Mouse (Mus musculus) forebrain, embryonic 12.5 days (tissue): ENCODE results near the gene Hcn2. TPM values are rescaled to one million over a fixed set of nuclear protein-coding genes. Genes with fewer than 3 reads are reported as not detected.

Experiments used
- ATAC-seq: fragments of 200-750 bp; cut with Nextera tagmentation; 2 replicates; pipeline ENCODE4 v1.8.0; 2017; ENCODE audit warnings: moderate TSS enrichment; ENCODE audit not compliant: low FRiP score
- H3K27ac ChIP-seq: fragments of 300-500 bp; sonication (generic); 2 replicates; pipeline ENCODE4 v1.5.1; 2016; ENCODE audit warnings: mild to moderate bottlenecking
- H3K27me3 ChIP-seq: fragments of 300-500 bp; sonication (generic); 2 replicates; pipeline ENCODE4 v1.6.1; 2016; ENCODE audit warnings: mild to moderate bottlenecking
- H3K36me3 ChIP-seq: fragments of 300-500 bp; sonication (generic); replicated peaks from 2 replicates; pipeline ENCODE4 v1.6.1; 2016; ENCODE audit warnings: mild to moderate bottlenecking
- H3K4me1 ChIP-seq: fragments of 300-500 bp; sonication (generic); 2 replicates; pipeline ENCODE4 v1.6.1; 2016
- H3K4me2 ChIP-seq: fragments of 300-500 bp; sonication (generic); 2 replicates; pipeline ENCODE4 v1.6.1; 2016; ENCODE audit warnings: mild to moderate bottlenecking, moderate library complexity
- H3K4me3 ChIP-seq: fragments of 300-500 bp; sonication (generic); replicated peaks from 2 replicates; pipeline ENCODE4 v1.5.1; 2016; ENCODE audit warnings: mild to moderate bottlenecking
- H3K9ac ChIP-seq: fragments of 300-500 bp; sonication (generic); 2 replicates; pipeline ENCODE4 v1.6.1; 2016; ENCODE audit warnings: mild to moderate bottlenecking
- H3K9me3 ChIP-seq: fragments of 300-500 bp; sonication (generic); 2 replicates; pipeline ENCODE4 v1.6.1; 2016
- WGBS: fragments of 180-500 bp; shearing (Covaris S2); methylation state at CpG from one replicate; pipeline ENCODE4 v1.1.7; 2016; 5-methylcytosine and 5-hydroxymethylcytosine counted together
- polyA plus RNA-seq: library from polyadenylated mRNA; unstranded; fragments of >200 nt; fragmentation: Nextera tagmentation; extraction: Ambion mirVana; gene quantifications from 2 replicates; pipeline ENCODE4 v1.2.1, GENCODE M21; 2016

The Hcn2 gene
- polyA plus RNA-seq, 1 experiment from 2014 or later: 0.11 TPM

DNA sequence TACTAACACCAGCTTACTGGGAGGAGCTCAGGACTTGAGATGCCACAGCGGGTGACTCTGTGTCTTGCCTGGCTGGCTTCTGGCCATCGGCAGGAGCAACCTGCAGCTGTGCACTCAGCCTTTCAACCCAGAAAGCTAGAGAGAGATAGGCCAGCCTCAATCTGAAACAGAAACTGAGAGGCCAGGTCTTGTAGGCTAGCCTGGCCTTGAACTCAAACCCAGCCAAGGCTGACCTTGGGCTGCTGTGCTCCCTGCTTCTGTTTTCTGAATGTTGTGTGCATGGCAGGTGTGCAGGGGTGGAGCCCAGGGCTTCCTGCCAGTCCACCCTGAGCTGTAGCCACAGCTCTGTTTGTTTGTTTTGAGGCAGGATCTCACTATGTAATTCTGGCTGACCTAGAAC lies 56.8 kb downstream of the Hcn2 start:
- H3K27ac ChIP-seq: no peak overlapping the region
- WGBS: 93% methylated on average over 2 of the region's 2 CpGs
- no peak for ATAC-seq

DNA sequence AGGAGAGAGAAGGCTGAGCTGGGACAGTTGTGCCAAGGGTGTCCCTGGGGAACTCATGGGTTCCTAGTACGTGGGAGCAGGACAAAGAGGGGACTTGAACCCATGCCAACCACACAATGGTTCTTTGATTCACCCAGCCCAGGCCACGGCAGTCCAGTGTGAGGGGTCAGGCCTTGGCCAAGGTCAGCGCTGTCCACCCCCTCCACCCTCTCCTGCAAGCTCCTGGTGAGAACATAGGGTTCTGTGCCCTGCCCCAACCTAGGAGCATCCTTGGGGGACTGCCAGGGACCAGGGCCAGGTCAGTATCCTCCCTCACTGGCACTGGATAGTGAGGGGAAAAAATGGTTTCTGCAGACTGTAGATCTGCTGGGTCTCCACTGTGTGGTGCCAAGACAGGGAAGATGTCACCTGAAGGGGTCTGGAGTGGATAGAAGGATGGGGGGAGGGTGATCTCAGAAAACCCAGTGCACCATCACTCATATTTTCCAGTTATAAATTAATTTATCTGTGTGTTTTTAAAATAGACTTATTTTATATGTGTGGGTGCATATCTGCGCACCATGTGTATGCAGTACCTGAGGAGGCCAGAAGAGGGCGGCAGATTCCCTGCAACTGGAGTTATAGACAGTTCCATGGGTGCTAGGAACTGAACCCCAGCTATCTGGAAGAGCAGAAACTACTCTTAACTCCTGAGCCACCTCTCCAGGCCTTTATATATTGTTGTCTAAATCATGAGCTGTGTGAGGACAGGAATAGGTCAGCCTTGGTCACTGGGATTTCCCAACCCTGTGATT lies 58.2 kb downstream of the Hcn2 start:
- Histone ChIP-seq H3K36me3 (no peaks in the 10 kb centered on the region), H3K4me1 (peaks cover 13% of the 10 kb centered on the region), H3K4me3 (no peak overlapping the region), H3K9ac (no peak overlapping the region), H3K4me2 (no peak overlapping the region), H3K27ac (no peak overlapping the region), H3K27me3 (peaks cover 42% of the 10 kb centered on the region), H3K9me3 (no peaks in the 10 kb centered on the region)
- WGBS: 75% methylated on average over 5 of the region's 5 CpGs
- ATAC-seq: no peak

More for the DNA sequence above, 56.8 kb downstream of the Hcn2 start:
- Histone ChIP-seq H3K27me3 (peaks cover 27% of the 10 kb centered on the region), H3K4me1 (peaks cover 14% of the 10 kb centered on the region), H3K9ac (no peak overlapping the region), H3K4me3 (no peak overlapping the region), H3K4me2 (no peak overlapping the region), H3K9me3 (no peaks in the 10 kb centered on the region), H3K36me3 (no peaks in the 10 kb centered on the region)

DNA sequence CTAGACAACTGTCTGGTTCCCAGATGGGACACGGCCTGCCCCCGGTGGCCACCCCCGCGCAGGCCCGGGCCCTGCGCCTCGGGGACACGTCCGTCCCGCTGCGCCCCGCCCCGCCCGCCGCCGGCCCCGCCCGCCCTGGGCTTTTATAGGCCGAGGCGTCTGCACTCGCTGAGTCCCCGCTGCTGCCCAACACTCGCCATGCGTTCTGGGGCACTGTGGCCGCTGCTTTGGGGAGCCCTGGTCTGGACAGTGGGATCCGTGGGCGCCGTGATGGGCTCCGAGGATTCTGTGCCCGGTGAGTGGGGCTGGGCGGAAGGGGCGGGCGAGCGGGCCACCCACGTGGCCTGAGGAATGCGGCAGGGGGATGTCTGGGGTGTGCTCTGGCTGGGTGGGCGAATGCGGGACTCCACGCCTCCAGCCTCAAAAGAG lies 60.7 kb downstream of the Hcn2 start, which contains the start of gene Fstl3:
Gene Fstl3 (plus strand): TSS at position 170 of the 429 bp plus-strand sequence.
- Histone ChIP-seq H3K9ac (peak within 1 kb of the TSS; percentile 13; the same call in 1 of the 2 replicates), H3K36me3 (no peaks in the 10 kb centered on the region), H3K4me3 (peak within 1 kb of the TSS; percentile 24), H3K9me3 (no peaks in the 10 kb centered on the region), H3K4me2 (peak within 1 kb of the TSS; percentile 43), H3K27ac (no peak within 1 kb of the TSS), H3K4me1 (peaks cover 29% of the 10 kb centered on the region), H3K27me3 (peaks cover 63% of the 10 kb centered on the region)
- whole genome bisulfite sequencing: 2% methylated on average over 39 of the region's 39 CpGs
- ATAC-seq: no peak

DNA sequence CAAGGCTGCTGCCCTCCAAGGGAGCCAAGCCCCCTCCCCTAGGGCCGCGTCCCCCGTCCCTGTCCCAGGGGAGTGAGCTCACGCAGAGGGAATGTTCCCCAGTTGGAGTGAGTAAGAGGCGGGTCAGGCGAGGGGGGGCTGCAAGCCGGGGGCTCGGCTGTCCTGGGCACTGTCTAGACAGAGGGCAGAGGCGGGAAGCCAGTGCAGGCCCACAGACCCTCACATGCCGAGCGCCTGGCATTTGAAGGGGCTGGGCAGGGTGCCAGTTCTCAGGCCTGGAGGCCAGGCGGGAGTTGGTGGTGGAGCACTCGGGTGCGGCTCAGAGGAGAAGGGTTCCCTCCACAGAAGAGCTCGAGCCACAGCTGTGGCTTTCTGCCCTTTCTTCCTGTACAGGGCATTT lies 61.6 kb downstream of the Hcn2 start:
- ATAC-seq: no peak
- Histone ChIP-seq H3K4me3 (0 out of 2 replicates have a peak overlapping the region, but pooled peaks have one; percentile 8), H3K27ac (no peak overlapping the region), H3K9me3 (no peaks in the 10 kb centered on the region), H3K9ac (no peak overlapping the region), H3K36me3 (no peaks in the 10 kb centered on the region), H3K4me1 (peaks cover 29% of the 10 kb centered on the region), H3K4me2 (no peak overlapping the region), H3K27me3 (peaks cover 71% of the 10 kb centered on the region)
- 11% methylated on average over 15 of the region's 15 CpGs for WGBS

DNA sequence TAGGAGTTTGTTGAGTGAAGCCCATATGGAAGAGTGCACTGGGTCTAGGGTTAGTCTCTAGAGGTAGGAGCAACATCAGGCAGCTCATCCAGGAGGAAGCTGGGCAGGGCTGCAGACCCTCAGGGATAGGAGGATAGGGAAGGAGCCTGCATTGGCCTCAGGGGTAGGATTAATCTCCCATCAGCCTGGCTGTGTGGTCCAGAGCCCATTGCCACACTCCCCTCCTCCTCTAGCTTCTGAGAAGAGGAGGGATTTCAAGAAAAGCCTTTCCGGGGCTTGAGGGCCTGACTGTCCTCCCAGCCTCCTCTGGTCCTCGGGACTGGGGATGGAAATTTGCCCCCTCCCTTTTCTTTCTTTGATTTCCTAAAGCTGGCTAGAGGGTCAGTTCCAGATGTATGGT lies 62.8 kb downstream of the Hcn2 start:
- no peak for ATAC-seq
- Histone ChIP-seq H3K4me1 (peaks cover 29% of the 10 kb centered on the region), H3K4me3 (no peak overlapping the region), H3K9ac (no peak overlapping the region), H3K27me3 (peaks cover 79% of the 10 kb centered on the region), H3K27ac (no peak overlapping the region), H3K36me3 (no peaks in the 10 kb centered on the region), H3K4me2 (no peak overlapping the region; the same call in 1 of the 2 replicates), H3K9me3 (no peaks in the 10 kb centered on the region)
- 19% methylated on average over 2 of the region's 2 CpGs for WGBS

DNA sequence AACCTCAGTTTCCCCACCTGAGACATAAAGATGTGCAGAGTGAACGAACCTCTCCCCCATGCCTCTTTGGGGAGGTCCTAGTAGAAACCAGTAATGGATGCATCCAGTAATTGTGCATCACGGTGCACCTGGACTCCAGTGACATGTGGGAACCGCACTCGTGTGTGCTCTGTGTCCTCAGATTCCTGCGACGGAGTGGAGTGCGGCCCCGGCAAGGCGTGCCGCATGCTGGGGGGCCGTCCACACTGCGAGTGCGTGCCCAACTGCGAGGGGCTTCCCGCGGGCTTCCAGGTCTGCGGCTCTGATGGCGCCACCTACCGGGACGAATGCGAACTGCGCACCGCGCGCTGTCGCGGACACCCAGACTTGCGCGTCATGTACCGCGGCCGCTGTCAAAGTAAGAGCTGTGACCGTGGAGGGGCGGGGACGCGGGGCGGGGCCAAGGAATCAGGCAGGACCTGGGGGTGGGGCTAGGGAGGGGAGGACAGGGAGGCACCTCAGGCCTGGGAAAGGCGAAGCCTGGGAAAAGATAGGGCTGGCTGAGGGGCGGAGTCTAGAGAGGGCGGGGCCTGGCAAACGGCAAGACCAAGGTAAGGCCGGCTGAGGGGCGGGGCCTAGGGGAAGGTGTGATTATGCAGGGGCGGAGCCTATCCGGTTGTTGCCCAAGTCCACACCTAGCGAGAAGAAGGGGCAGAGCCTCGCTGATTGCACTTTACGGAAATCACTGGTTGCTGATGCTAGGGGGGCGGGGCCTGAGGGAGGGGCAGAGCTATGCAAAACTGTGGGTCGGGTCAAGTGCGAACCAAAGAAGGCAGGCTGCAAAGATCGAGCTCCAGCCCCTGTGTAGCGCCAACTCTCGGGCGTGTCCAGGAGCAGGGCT lies 63.6 kb downstream of the Hcn2 start:
- H3K36me3 ChIP-seq: no peaks in the 10 kb centered on the region
- peak overlapping the region; percentile 38 for H3K4me3 ChIP-seq
- 2% methylated on average over 55 of the region's 55 CpGs for WGBS
- ATAC-seq: peak; percentile 88
- H3K4me1 ChIP-seq: peaks cover 29% of the 10 kb centered on the region
- H3K27me3 ChIP-seq: peaks cover 86% of the 10 kb centered on the region
- no peaks in the 10 kb centered on the region for H3K9me3 ChIP-seq
- H3K4me2 ChIP-seq: peak overlapping the region; percentile 64
- H3K27ac ChIP-seq: no peak overlapping the region
- no peak overlapping the region for H3K9ac ChIP-seq

DNA sequence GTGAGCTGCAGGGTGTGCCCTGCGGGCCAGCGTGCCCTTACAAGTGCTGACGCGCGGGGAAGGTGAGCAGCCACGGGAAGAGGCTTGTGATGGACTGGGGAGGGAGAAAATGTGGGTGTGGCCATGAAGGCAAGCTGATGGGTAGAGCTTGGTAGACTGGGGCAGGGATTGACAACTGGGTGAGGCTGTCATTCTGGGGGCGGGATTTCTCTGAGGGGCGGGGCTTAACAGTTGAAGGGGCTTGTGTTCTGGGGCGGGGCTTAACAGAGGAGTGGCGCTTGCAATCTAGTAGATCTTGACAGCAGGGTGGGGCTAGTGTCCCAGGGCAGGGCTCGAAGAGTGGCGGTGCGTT lies 64.2 kb downstream of the Hcn2 start:
- under 1% methylated on average over 13 of the region's 13 CpGs for WGBS
- Histone ChIP-seq H3K9me3 (no peaks in the 10 kb centered on the region), H3K27ac (no peak overlapping the region), H3K9ac (no peak overlapping the region), H3K4me2 (peak overlapping the region; percentile 64), H3K4me1 (peaks cover 29% of the 10 kb centered on the region), H3K36me3 (no peaks in the 10 kb centered on the region), H3K4me3 (peak overlapping the region; percentile 38), H3K27me3 (peaks cover 89% of the 10 kb centered on the region)
- ATAC-seq: no peak

DNA sequence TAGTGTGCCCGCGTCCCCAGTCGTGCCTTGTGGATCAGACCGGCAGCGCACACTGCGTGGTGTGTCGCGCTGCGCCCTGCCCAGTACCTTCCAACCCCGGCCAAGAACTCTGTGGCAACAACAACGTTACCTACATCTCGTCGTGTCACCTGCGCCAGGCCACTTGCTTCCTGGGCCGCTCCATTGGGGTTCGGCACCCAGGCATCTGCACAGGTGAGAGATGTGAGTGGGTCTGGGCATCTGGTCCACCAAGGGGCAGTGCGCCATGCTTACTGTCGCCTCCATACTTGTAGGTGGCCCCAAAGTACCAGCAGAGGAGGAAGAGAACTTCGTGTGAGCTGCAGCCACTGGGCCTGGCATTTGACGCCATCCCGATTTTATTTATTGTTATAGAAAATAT lies 64.7 kb downstream of the Hcn2 start:
- no peak for ATAC-seq
- Histone ChIP-seq H3K27ac (no peak overlapping the region), H3K4me2 (peak overlapping the region; percentile 64), H3K9me3 (no peaks in the 10 kb centered on the region), H3K4me1 (peaks cover 29% of the 10 kb centered on the region), H3K27me3 (peaks cover 86% of the 10 kb centered on the region), H3K4me3 (peak overlapping the region; percentile 38), H3K9ac (no peak overlapping the region), H3K36me3 (no peaks in the 10 kb centered on the region)
- 26% methylated on average over 21 of the region's 21 CpGs for WGBS

DNA sequence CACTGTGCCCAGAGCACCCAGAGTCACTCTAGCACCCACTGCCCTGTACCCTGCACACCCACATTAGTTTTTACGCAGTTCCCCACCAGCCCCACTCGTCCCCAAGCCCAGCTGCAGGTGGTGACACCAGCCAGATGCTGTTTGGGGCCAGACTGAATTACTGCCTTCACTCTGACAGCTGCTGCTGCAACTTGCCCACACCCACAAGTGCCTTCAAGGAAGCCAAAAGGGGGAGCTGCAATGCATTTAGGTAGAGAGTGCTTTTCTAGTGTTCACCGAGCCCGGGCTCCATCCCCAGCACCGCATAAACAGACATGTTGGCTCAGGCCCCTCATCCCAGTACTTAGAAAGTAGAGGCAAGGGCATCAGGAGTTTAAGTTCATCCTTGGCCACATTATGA lies 65.5 kb downstream of the Hcn2 start:
- Histone ChIP-seq H3K36me3 (no peaks in the 10 kb centered on the region), H3K9me3 (no peaks in the 10 kb centered on the region), H3K27me3 (peaks cover 78% of the 10 kb centered on the region), H3K27ac (no peak overlapping the region), H3K4me3 (no peak overlapping the region), H3K4me2 (no peak overlapping the region), H3K9ac (no peak overlapping the region), H3K4me1 (peaks cover 28% of the 10 kb centered on the region)
- no peak for ATAC-seq
- WGBS: 51% methylated on average over 5 of the region's 5 CpGs

DNA sequence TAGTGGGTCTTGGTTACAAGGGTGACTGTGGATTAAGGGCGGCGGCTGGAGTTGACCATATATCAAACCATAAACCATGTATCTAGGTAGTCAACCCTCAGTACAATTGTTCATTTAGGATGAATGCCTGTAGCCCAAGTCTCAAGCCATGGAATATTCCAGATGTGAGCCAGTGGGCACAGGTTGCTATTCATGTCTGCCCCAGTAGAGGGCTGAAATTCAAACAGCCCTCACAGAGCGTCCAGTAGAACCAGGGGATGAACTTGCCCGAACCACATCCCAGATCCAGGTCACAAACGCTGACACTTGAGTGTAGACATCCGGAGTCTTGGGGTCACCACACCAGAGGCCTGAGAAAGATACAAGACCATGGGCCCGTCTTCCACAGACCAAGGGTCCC lies 66.6 kb downstream of the Hcn2 start:
- Histone ChIP-seq H3K36me3 (no peaks in the 10 kb centered on the region), H3K4me3 (no peak overlapping the region), H3K27ac (no peak overlapping the region), H3K9ac (no peak overlapping the region), H3K9me3 (no peaks in the 10 kb centered on the region), H3K4me2 (no peak overlapping the region), H3K27me3 (peaks cover 67% of the 10 kb centered on the region), H3K4me1 (peaks cover 18% of the 10 kb centered on the region)
- ATAC-seq: no peak
- 66% methylated on average over 7 of the region's 7 CpGs for WGBS

DNA sequence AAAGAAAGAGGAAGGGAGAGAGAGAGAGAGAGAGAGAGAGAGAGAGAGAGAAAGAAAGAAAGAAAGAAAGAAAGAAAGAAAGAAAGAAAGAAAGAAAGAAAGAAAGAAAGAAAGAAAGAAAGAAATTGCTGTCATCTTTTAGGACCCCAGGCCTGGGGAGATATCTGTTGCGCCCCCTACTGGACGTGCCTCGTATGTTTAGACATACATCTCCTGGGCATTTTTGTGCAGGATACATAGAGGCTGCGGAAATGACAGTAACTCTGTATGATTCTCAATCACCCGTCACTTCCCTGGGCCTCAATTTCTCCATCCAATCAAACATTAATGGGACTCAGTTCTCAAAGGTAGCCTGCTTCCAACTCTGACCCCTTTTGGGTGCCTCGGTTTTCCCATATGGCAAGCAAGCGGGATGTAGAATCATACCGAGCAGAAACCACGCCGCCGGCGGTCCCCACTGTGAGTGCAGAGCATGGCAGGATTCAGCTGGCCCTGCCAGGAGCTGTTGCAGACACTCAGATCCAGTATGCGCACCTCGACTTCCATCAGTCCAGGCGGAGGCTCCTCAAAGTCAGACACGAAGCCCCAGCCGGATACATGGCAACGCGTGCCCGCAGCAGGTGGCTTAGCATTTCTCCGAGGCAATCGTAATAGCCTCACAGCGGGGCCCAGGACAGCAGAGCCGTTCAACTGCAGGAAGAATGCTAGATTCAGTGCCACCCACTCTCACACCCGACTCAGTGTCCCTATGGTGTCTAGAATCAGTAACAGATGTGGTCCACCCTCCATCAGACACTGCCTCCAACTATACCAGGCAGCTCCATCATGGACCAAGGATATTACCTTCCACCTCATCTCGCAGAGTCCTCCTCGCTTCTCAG lies 67.7 kb downstream of the Hcn2 start:
- Histone ChIP-seq H3K9ac (no peak overlapping the region), H3K4me3 (no peak overlapping the region)
- ATAC-seq: no peak

More for the DNA sequence above, 67.7 kb downstream of the Hcn2 start:
- Histone ChIP-seq H3K27me3 (peaks cover 59% of the 10 kb centered on the region), H3K27ac (no peak overlapping the region), H3K36me3 (no peaks in the 10 kb centered on the region), H3K9me3 (no peaks in the 10 kb centered on the region), H3K4me1 (peaks cover 16% of the 10 kb centered on the region), H3K4me2 (no peak overlapping the region)
- 36% methylated on average over 27 of the region's 27 CpGs for WGBS
